In the genomic region with DNA sequence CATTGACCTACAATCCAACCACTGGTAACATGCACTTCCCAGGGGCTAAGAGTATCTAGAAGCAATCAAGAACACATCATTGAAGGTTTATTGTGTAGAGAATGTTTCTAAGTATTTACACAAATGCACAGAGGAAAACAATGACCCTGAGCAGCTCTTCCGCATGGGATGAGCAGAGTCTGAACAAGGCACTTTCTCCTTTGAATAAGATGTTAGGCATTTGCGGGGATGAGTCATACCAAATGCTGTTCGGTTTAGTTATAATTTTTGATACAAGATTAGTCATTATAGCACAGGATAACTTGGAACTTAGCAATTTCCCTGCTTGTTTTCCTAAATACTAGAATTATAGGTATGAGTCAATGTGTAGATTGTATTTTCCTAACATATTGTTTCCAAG, we compare ENCODE assay signal across 21 mouse cellular contexts.
A peak's percentile ranks its signal among the peaks of the same experiment; 100 is the strongest.
DNase-seq lines count a peak whose midpoint lies in the region; ATAC-seq lines count a peak whose summit lies in the region.
"Had no signal": no experiment of that assay in that cellular context is flagged by ENCODE, and none has a peak within 500 bp of the region (broad histone marks: within the 10 kb centered on the region; RNA-seq: fewer than 3 reads in every experiment).

No protein-coding gene starts in this region.

- H3K4me2 ChIP-seq in forebrain, embryonic 13.5 days: no peak overlapping the region
- H3K4me2 ChIP-seq in midbrain, embryonic 13.5 days (replicated peaks): no peak overlapping the region
- no peak overlapping the region for H3K4me2 ChIP-seq in midbrain, embryonic 11.5 days
- H3K4me2 ChIP-seq: embryonic facial prominence, embryonic 12.5 days; embryonic facial prominence, embryonic 15.5 days; heart, embryonic 13.5 days; hindbrain, embryonic 13.5 days had no signal

- H3K9ac ChIP-seq in forebrain, embryonic 13.5 days: no peak overlapping the region
- no peak overlapping the region for H3K9ac ChIP-seq in midbrain, embryonic 13.5 days (replicated peaks)
- no peak overlapping the region for H3K9ac ChIP-seq in midbrain, embryonic 11.5 days (ENCODE audit: low read length)
- H3K9ac ChIP-seq: embryonic facial prominence, embryonic 12.5 days; embryonic facial prominence, embryonic 15.5 days; heart, embryonic 13.5 days; hindbrain, embryonic 13.5 days had no signal

- H3K36me3 ChIP-seq in forebrain, embryonic 13.5 days (ENCODE audit: poor library complexity, severe bottlenecking): no peaks in the 10 kb centered on the region
- no peaks in the 10 kb centered on the region for H3K36me3 ChIP-seq in forebrain, embryonic 10.5 days (replicated peaks)
- no peaks in the 10 kb centered on the region for H3K36me3 ChIP-seq in midbrain, embryonic 13.5 days
- no peaks in the 10 kb centered on the region for H3K36me3 ChIP-seq in midbrain, embryonic 11.5 days (ENCODE audit: control insufficient read depth, insufficient read depth, low read length)
- H3K36me3 ChIP-seq: embryonic facial prominence, embryonic 12.5 days; embryonic facial prominence, embryonic 15.5 days; heart, embryonic 10.5 days; heart, embryonic 13.5 days; hindbrain, embryonic 13.5 days had no signal

- DNase-seq in forebrain, embryonic 10.5 days (ENCODE audit: extremely low spot score, low spot score): no peak
- DNase-seq in midbrain, embryonic 11.5 days (ENCODE audit: low spot score, missing footprints): no peak
- DNase-seq in Muller cell, postnatal 12 days (ENCODE audit: inconsistent ontology term): peak; percentile 58
- DNase-seq in retina, postnatal 1 day: no peak
- no peak for DNase-seq in urinary bladder, postnatal 4 days (ENCODE audit: low spot score in 2 of 2)
- DNase-seq: adrenal gland, postnatal 36 days; cerebellum, adult 11 months; cerebellum, adult 9-11 months; cerebellum, postnatal 25 days; gastrocnemius, postnatal 25 days; heart, postnatal 14 days had no signal

- 86% methylated on average over 3 of the region's 3 CpGs for WGBS in forebrain, embryonic 13.5 days
- WGBS in forebrain, embryonic 10.5 days: 90% methylated on average over 3 of the region's 3 CpGs
- 90% methylated on average over 3 of the region's 3 CpGs for WGBS in midbrain, embryonic 13.5 days
- 86% methylated on average over 3 of the region's 3 CpGs for WGBS in midbrain, embryonic 11.5 days

- 0 out of 2 replicates have a peak, but pooled peaks have one; percentile 27 for ATAC-seq in forebrain, embryonic 13.5 days
- ATAC-seq in midbrain, embryonic 13.5 days: 0 out of 2 replicates have a peak, but pooled peaks have one; percentile 11
- ATAC-seq in midbrain, embryonic 11.5 days (ENCODE audit: low FRiP score): no peak
- ATAC-seq: CD4-positive, CD25-positive, alpha-beta regulatory T cell, adult 4 months; inflammation-experienced regulatory T-cells, adult 6 months had no signal

- no peak overlapping the region for H3K4me3 ChIP-seq in forebrain, embryonic 13.5 days
- H3K4me3 ChIP-seq in forebrain, embryonic 10.5 days: no peak overlapping the region
- H3K4me3 ChIP-seq in midbrain, embryonic 13.5 days (replicated peaks): no peak overlapping the region
- H3K4me3 ChIP-seq in midbrain, embryonic 11.5 days (ENCODE audit: low read depth, low read length): no peak overlapping the region
- H3K4me3 ChIP-seq: embryonic facial prominence, embryonic 12.5 days; embryonic facial prominence, embryonic 15.5 days; heart, embryonic 10.5 days; heart, embryonic 13.5 days; hindbrain, embryonic 13.5 days had no signal

- no peak overlapping the region for H3K27ac ChIP-seq in forebrain, embryonic 13.5 days
- no peak overlapping the region for H3K27ac ChIP-seq in forebrain, embryonic 10.5 days
- no peak overlapping the region for H3K27ac ChIP-seq in midbrain, embryonic 13.5 days
- H3K27ac ChIP-seq in midbrain, embryonic 11.5 days (ENCODE audit: low read depth, low read length): no peak overlapping the region
- H3K27ac ChIP-seq: embryonic facial prominence, embryonic 12.5 days; embryonic facial prominence, embryonic 15.5 days; heart, embryonic 10.5 days; heart, embryonic 13.5 days; hindbrain, embryonic 13.5 days; hindbrain, postnatal 0 days had no signal

- no peaks in the 10 kb centered on the region for H3K4me1 ChIP-seq in forebrain, embryonic 13.5 days
- H3K4me1 ChIP-seq in forebrain, embryonic 10.5 days: no peaks in the 10 kb centered on the region
- H3K4me1 ChIP-seq in midbrain, embryonic 13.5 days (replicated peaks): no peaks in the 10 kb centered on the region
- no peaks in the 10 kb centered on the region for H3K4me1 ChIP-seq in midbrain, embryonic 11.5 days (ENCODE audit: control insufficient read depth, insufficient read depth, low read length)
- H3K4me1 ChIP-seq: embryonic facial prominence, embryonic 12.5 days; embryonic facial prominence, embryonic 15.5 days; heart, embryonic 10.5 days; hindbrain, embryonic 13.5 days had no signal

- no peaks in the 10 kb centered on the region for H3K27me3 ChIP-seq in forebrain, embryonic 13.5 days
- H3K27me3 ChIP-seq in forebrain, embryonic 10.5 days (ENCODE audit: poor library complexity, severe bottlenecking): no peaks in the 10 kb centered on the region
- no peaks in the 10 kb centered on the region for H3K27me3 ChIP-seq in midbrain, embryonic 13.5 days
- no peaks in the 10 kb centered on the region for H3K27me3 ChIP-seq in midbrain, embryonic 11.5 days (ENCODE audit: control insufficient read depth, insufficient read depth, low read length)
- H3K27me3 ChIP-seq: embryonic facial prominence, embryonic 12.5 days; embryonic facial prominence, embryonic 15.5 days; heart, embryonic 13.5 days; hindbrain, embryonic 13.5 days had no signal

- H3K9me3 ChIP-seq in forebrain, embryonic 13.5 days (replicated peaks): no peaks in the 10 kb centered on the region
- H3K9me3 ChIP-seq in forebrain, embryonic 10.5 days: no peaks in the 10 kb centered on the region
- H3K9me3 ChIP-seq in midbrain, embryonic 13.5 days: no peaks in the 10 kb centered on the region
- H3K9me3 ChIP-seq in midbrain, embryonic 11.5 days (ENCODE audit: control insufficient read depth, low read length): no peaks in the 10 kb centered on the region
- H3K9me3 ChIP-seq: embryonic facial prominence, embryonic 12.5 days; embryonic facial prominence, embryonic 15.5 days; heart, embryonic 10.5 days; heart, embryonic 13.5 days; hindbrain, embryonic 13.5 days had no signal
